In genomic region chr3:155093116-155093956, GRCm38 (mm10) we compare ENCODE assay signal across 8 mouse cellular contexts. TPM values are rescaled to one million over a fixed set of nuclear protein-coding genes. Genes with fewer than 3 reads are reported as not detected.
DNase-seq lines count a peak whose midpoint lies in the region; ATAC-seq and TF ChIP-seq lines count a peak whose summit lies in the region.

Gene Fpgt (minus strand): TSS chr3:155093403.
Gene Lrriq3 (plus strand): TSS chr3:155093434.

- H3K27ac ChIP-seq in forebrain, embryonic 10.5 days: peak within 1 kb of the TSS; percentile 92
- peak within 1 kb of the TSS; percentile 86 for H3K27ac ChIP-seq in heart, embryonic 15.5 days
- H3K27ac ChIP-seq in liver, embryonic 14.5 days: peak within 1 kb of the TSS; percentile 46; the same call in 1 of the 2 replicates
- peak within 1 kb of the TSS; percentile 63 for H3K27ac ChIP-seq in neural tube, embryonic 11.5 days (ENCODE audit: low read depth, low read length)
- peak within 1 kb of the TSS; percentile 88 for H3K27ac ChIP-seq in stomach, postnatal 0 days (replicated peaks)

- TF ChIP-seq CTCF in liver, embryonic 14.5 days (IDR thresholded peaks at IDR 0.05; ENCODE audit: low read depth): no peak
- TF ChIP-seq CTCF in stomach, postnatal 0 days (IDR thresholded peaks at IDR 0.05; ENCODE audit: low read depth): 0 out of 2 replicates have a peak, but pooled peaks have one; percentile 9

- ATAC-seq in heart, embryonic 15.5 days (replicated peaks; ENCODE audit: insufficient number of reproducible peaks, insufficient read depth, low FRiP score, low read depth): peak; percentile 100
- peak; percentile 98 for ATAC-seq in liver, embryonic 14.5 days (ENCODE audit: insufficient read depth)
- peak; percentile 98 for ATAC-seq in neural tube, embryonic 11.5 days (ENCODE audit: insufficient read depth, low FRiP score, low TSS enrichment)
- peak; percentile 99 for ATAC-seq in stomach, postnatal 0 days (ENCODE audit: low FRiP score, low TSS enrichment)

- peak within 1 kb of the TSS; percentile 68 for H3K9ac ChIP-seq in heart, embryonic 15.5 days
- peak within 1 kb of the TSS; percentile 61 for H3K9ac ChIP-seq in liver, embryonic 14.5 days (replicated peaks)
- peak within 1 kb of the TSS; percentile 76 for H3K9ac ChIP-seq in neural tube, embryonic 11.5 days (ENCODE audit: low read length)
- H3K9ac ChIP-seq in stomach, postnatal 0 days (ENCODE audit: low read length): peak within 1 kb of the TSS; percentile 79

- no peak for TF ChIP-seq EP300 in liver, embryonic 14.5 days (IDR thresholded peaks at IDR 0.05; ENCODE audit: low read depth)
- no peak for TF ChIP-seq EP300 in stomach, postnatal 0 days (optimal IDR thresholded peaks at IDR 0.05)

- under 1% methylated on average over 47 of the region's 47 CpGs for WGBS in forebrain, embryonic 10.5 days
- under 1% methylated on average over 47 of the region's 47 CpGs for WGBS in heart, embryonic 15.5 days
- 1% methylated on average over 47 of the region's 47 CpGs for WGBS in liver, embryonic 14.5 days (ENCODE audit: insufficient replicate concordance)
- WGBS in neural tube, embryonic 11.5 days: under 1% methylated on average over 31 of the region's 47 CpGs
- WGBS in stomach, postnatal 0 days: under 1% methylated on average over 44 of the region's 47 CpGs

- H3K27me3 ChIP-seq in forebrain, embryonic 10.5 days (ENCODE audit: poor library complexity, severe bottlenecking): no peaks in the 10 kb centered on the region
- H3K27me3 ChIP-seq in heart, embryonic 15.5 days: no peaks in the 10 kb centered on the region
- H3K27me3 ChIP-seq in liver, embryonic 14.5 days (ENCODE audit: control insufficient read depth, insufficient read depth, low read length): no peaks in the 10 kb centered on the region
- H3K27me3 ChIP-seq in neural tube, embryonic 11.5 days (ENCODE audit: control insufficient read depth, insufficient read depth, low read length): no peaks in the 10 kb centered on the region
- H3K27me3 ChIP-seq in stomach, postnatal 0 days (ENCODE audit: control insufficient read depth, insufficient read depth, low read length): no peaks in the 10 kb centered on the region

- H3K9me3 ChIP-seq in forebrain, embryonic 10.5 days: no peaks in the 10 kb centered on the region
- no peaks in the 10 kb centered on the region for H3K9me3 ChIP-seq in heart, embryonic 15.5 days (replicated peaks)
- no peaks in the 10 kb centered on the region for H3K9me3 ChIP-seq in liver, embryonic 14.5 days (ENCODE audit: control insufficient read depth, low read length)
- no peaks in the 10 kb centered on the region for H3K9me3 ChIP-seq in neural tube, embryonic 11.5 days (ENCODE audit: control insufficient read depth, low read length)
- no peaks in the 10 kb centered on the region for H3K9me3 ChIP-seq in stomach, postnatal 0 days (ENCODE audit: control insufficient read depth, low read length)

- peak within 1 kb of the TSS; percentile 71 for H3K4me2 ChIP-seq in heart, embryonic 15.5 days
- peak within 1 kb of the TSS; percentile 88 for H3K4me2 ChIP-seq in liver, embryonic 14.5 days (ENCODE audit: low read depth)
- peak within 1 kb of the TSS; percentile 61 for H3K4me2 ChIP-seq in neural tube, embryonic 11.5 days (ENCODE audit: low read depth)
- peak within 1 kb of the TSS; percentile 69 for H3K4me2 ChIP-seq in stomach, postnatal 0 days (replicated peaks; ENCODE audit: low read depth)

- H3K4me3 ChIP-seq in forebrain, embryonic 10.5 days: peak within 1 kb of the TSS; percentile 70
- peak within 1 kb of the TSS; percentile 57 for H3K4me3 ChIP-seq in heart, embryonic 15.5 days
- H3K4me3 ChIP-seq in liver, embryonic 14.5 days (ENCODE audit: insufficient read depth in 1 of 2, low read depth in 2 of 2, low read length in 2 of 2): peak within 1 kb of the TSS; percentile 66 to 73
- H3K4me3 ChIP-seq in neural tube, embryonic 11.5 days (ENCODE audit: low read depth, low read length): peak within 1 kb of the TSS; percentile 67
- peak within 1 kb of the TSS; percentile 67 for H3K4me3 ChIP-seq in stomach, postnatal 0 days (ENCODE audit: low read depth, low read length)

- peaks cover 11% of the 10 kb centered on the region; the same call in 1 of the 2 replicates for H3K36me3 ChIP-seq in forebrain, embryonic 10.5 days (replicated peaks)
- H3K36me3 ChIP-seq in heart, embryonic 15.5 days: 0 out of 2 replicates have a peak, but pooled peaks cover 9% of the 10 kb centered on the region
- no peaks in the 10 kb centered on the region for H3K36me3 ChIP-seq in liver, embryonic 14.5 days (replicated peaks; ENCODE audit: control insufficient read depth, insufficient read depth, low read depth)
- H3K36me3 ChIP-seq in neural tube, embryonic 11.5 days (ENCODE audit: control insufficient read depth, insufficient read depth, low read length): no peaks in the 10 kb centered on the region
- no peaks in the 10 kb centered on the region for H3K36me3 ChIP-seq in stomach, postnatal 0 days (ENCODE audit: control insufficient read depth, insufficient read depth, low read length)

- peak; percentile 80 to 81 for DNase-seq in CD8-positive naive resting alpha-beta T cell, adult 2 months (ENCODE audit: low read depth in 2 of 2, low spot score in 2 of 2)
- peak; percentile 58 for DNase-seq in c-Kit-positive CD71-negative TER-119-negative erythroid progenitor cells, embryonic 14.5 days (ENCODE audit: low read depth)
- DNase-seq in forebrain, embryonic 10.5 days (ENCODE audit: extremely low spot score, low spot score): peak; percentile 95
- peak; percentile 92 to 96 for DNase-seq in kidney, postnatal 25 days
- DNase-seq in liver, embryonic 14.5 days (ENCODE audit: low read depth in 3 of 3, low spot score in 3 of 3): peak; percentile 71 to 75 (median 72)
- DNase-seq in neural tube, embryonic 11.5 days (ENCODE audit: low spot score): peak; percentile 94
- DNase-seq in stomach, postnatal 0 days (ENCODE audit: low spot score): peak; percentile 95

- H3K4me1 ChIP-seq in forebrain, embryonic 10.5 days: peaks cover 12% of the 10 kb centered on the region
- no peaks in the 10 kb centered on the region; the same call in 1 of the 2 replicates for H3K4me1 ChIP-seq in heart, embryonic 15.5 days (replicated peaks)
- peaks cover 2 to 7% of the 10 kb centered on the region in 2 experiments; a peak in 3 of 4 replicates for H3K4me1 ChIP-seq in liver, embryonic 14.5 days (replicated peaks; ENCODE audit: control insufficient read depth in 2 of 2, insufficient read depth in 2 of 2, low read length in 1 of 2)
- H3K4me1 ChIP-seq in neural tube, embryonic 11.5 days (ENCODE audit: control insufficient read depth, insufficient read depth, low read length): peaks cover 2% of the 10 kb centered on the region; the same call in 1 of the 2 replicates
- H3K4me1 ChIP-seq in stomach, postnatal 0 days (replicated peaks; ENCODE audit: control insufficient read depth, insufficient read depth): no peaks in the 10 kb centered on the region

RNA-seq across cellular contexts. Expression of gene Fpgt, which starts in this region (rescaled TPM):
- 15.5 and 16.4 TPM in 2 replicates for polyA plus RNA-seq in forebrain, embryonic 10.5 days (2016; fragmentation: Nextera tagmentation; extraction: Ambion mirVana)
- 11.9 and 12.4 TPM in 2 replicates for polyA plus RNA-seq in heart, embryonic 15.5 days (2015; fragmentation: Nextera tagmentation; extraction: Ambion mirVana)
- 2.1 and 3.0 TPM in 2 replicates for polyA plus RNA-seq in liver, embryonic 14.5 days (2012; rRNA removed)
- polyA plus RNA-seq in liver, embryonic 14.5 days (2014; fragmentation: Nextera tagmentation; extraction: Ambion mirVana): 5.6 TPM in 2 replicates
- 17.2 TPM in 2 replicates for polyA plus RNA-seq in neural tube, embryonic 11.5 days (2014; fragmentation: Nextera tagmentation; extraction: Ambion mirVana)
- 10.1 and 11.3 TPM in 2 replicates for polyA plus RNA-seq in stomach, postnatal 0 days (2015; fragmentation: Nextera tagmentation; extraction: Ambion mirVana)

RNA-seq across cellular contexts. Expression of gene Lrriq3, which starts in this region (rescaled TPM):
- polyA plus RNA-seq in forebrain, embryonic 10.5 days (2016; fragmentation: Nextera tagmentation; extraction: Ambion mirVana): 0.79 and 1.2 TPM in 2 replicates
- 0.52 and 0.82 TPM in 2 replicates for polyA plus RNA-seq in heart, embryonic 15.5 days (2015; fragmentation: Nextera tagmentation; extraction: Ambion mirVana)
- polyA plus RNA-seq in liver, embryonic 14.5 days (2012; rRNA removed): 0.05 and 0.09 TPM in 2 replicates
- 0.14 and 0.40 TPM in 2 replicates for polyA plus RNA-seq in liver, embryonic 14.5 days (2014; fragmentation: Nextera tagmentation; extraction: Ambion mirVana)
- polyA plus RNA-seq in neural tube, embryonic 11.5 days (2014; fragmentation: Nextera tagmentation; extraction: Ambion mirVana): 0.82 and 1.1 TPM in 2 replicates
- 0.53 and 0.67 TPM in 2 replicates for polyA plus RNA-seq in stomach, postnatal 0 days (2015; fragmentation: Nextera tagmentation; extraction: Ambion mirVana)

Comparison
In these comparisons a context has a peak if more than half of its experiments do, and no peak if none do; other contexts are left out.
1. Peak in every context shown above with its lines: DNase-seq, ATAC-seq, H3K4me3 ChIP-seq and H3K27ac ChIP-seq.